In genomic region chr11:118523496-118524145, GRCm38 (mm10) we compare ENCODE assay signal across 24 mouse cellular contexts. TPM values are rescaled to one million over a fixed set of nuclear protein-coding genes. Genes with fewer than 3 reads are reported as not detected.
DNase-seq lines count a peak whose midpoint lies in the region; ATAC-seq and TF ChIP-seq lines count a peak whose summit lies in the region.
"Had no signal": no experiment of that assay in that cellular context is flagged by ENCODE, and none has a peak within 500 bp of the region (broad histone marks: within the 10 kb centered on the region; RNA-seq: fewer than 3 reads in every experiment).

No protein-coding gene starts in this region.

- H3K9ac ChIP-seq in intestine, postnatal 0 days (ENCODE audit: low read depth, low read length), result no peak overlapping the region
- H3K9ac ChIP-seq: embryonic facial prominence, embryonic 13.5 days; limb, embryonic 15.5 days; liver, embryonic 15.5 days had no signal

- H3K27ac ChIP-seq in left cerebral cortex, adult 2 months, result no peak overlapping the region
- no peak overlapping the region for H3K27ac ChIP-seq in cerebellum, adult 2 months (ENCODE audit: insufficient read depth, low read length)
- H3K27ac ChIP-seq in thymus, adult 2 months (ENCODE audit: control insufficient read depth, insufficient read depth, low read length), result no peak overlapping the region
- no peak overlapping the region for H3K27ac ChIP-seq in intestine, postnatal 0 days (ENCODE audit: low read depth, low read length)
- H3K27ac ChIP-seq: embryonic facial prominence, embryonic 13.5 days; layer of hippocampus, adult 2 months; limb, embryonic 15.5 days; liver, embryonic 15.5 days had no signal

- ATAC-seq in intestine, postnatal 0 days, result no peak
- ATAC-seq: activated CD4-positive, CD25-positive, alpha-beta regulatory T cell, adult 4 months; CD4-positive, CD25-positive, alpha-beta regulatory T cell, adult 4 months; forebrain, embryonic 14.5 days; inflammation-experienced regulatory T-cells, adult 6 months; lung, postnatal 0 days; midbrain, embryonic 16.5 days had no signal

- no peak for TF ChIP-seq CTCF in left cerebral cortex, adult 2 months (IDR thresholded peaks at IDR 0.05)
- TF ChIP-seq CTCF in cerebellum, adult 2 months (IDR thresholded peaks at IDR 0.05; ENCODE audit: borderline replicate concordance, insufficient read depth, low read depth, low read length), result no peak
- no peak for TF ChIP-seq CTCF in thymus, adult 2 months (IDR thresholded peaks at IDR 0.05; ENCODE audit: borderline replicate concordance, control insufficient read depth, extremely low read depth, insufficient read depth, low read length, poor library complexity)
- no peak for TF ChIP-seq CTCF in intestine, postnatal 0 days (IDR thresholded peaks at IDR 0.05; ENCODE audit: low read depth)

- no peaks in the 10 kb centered on the region for H3K27me3 ChIP-seq in cerebellum, adult 2 months (ENCODE audit: control insufficient read depth, insufficient read depth, low read length)
- no peaks in the 10 kb centered on the region for H3K27me3 ChIP-seq in thymus, adult 2 months (ENCODE audit: control insufficient read depth, insufficient read depth, low read length)
- H3K27me3 ChIP-seq in intestine, postnatal 0 days (replicated peaks; ENCODE audit: control insufficient read depth, insufficient read depth, low read length), result no peaks in the 10 kb centered on the region
- H3K27me3 ChIP-seq: limb, embryonic 15.5 days; liver, embryonic 15.5 days had no signal

- WGBS in cerebellum, adult 2 months, result 10% methylated on average over 4 of the region's 4 CpGs
- 85% methylated on average over 4 of the region's 4 CpGs for WGBS in thymus, adult 2 months
- WGBS in intestine, postnatal 0 days, result 83% methylated on average over 4 of the region's 4 CpGs

- no peak overlapping the region for H3K4me3 ChIP-seq in left cerebral cortex, adult 2 months
- no peak overlapping the region for H3K4me3 ChIP-seq in cerebellum, adult 2 months (replicated peaks; ENCODE audit: insufficient read depth, low read depth, low read length)
- no peak overlapping the region for H3K4me3 ChIP-seq in thymus, adult 2 months (ENCODE audit: control insufficient read depth, insufficient read depth, low read length)
- no peak overlapping the region for H3K4me3 ChIP-seq in intestine, postnatal 0 days (ENCODE audit: low read depth, low read length)
- H3K4me3 ChIP-seq: embryonic facial prominence, embryonic 13.5 days; layer of hippocampus, adult 2 months; limb, embryonic 15.5 days; liver, embryonic 15.5 days had no signal

- no peak overlapping the region for H3K4me2 ChIP-seq in intestine, postnatal 0 days (replicated peaks; ENCODE audit: low read depth)
- H3K4me2 ChIP-seq: embryonic facial prominence, embryonic 13.5 days; limb, embryonic 15.5 days; liver, embryonic 15.5 days had no signal

- peak; percentile 28 to 33 for DNase-seq in left cerebral cortex, adult 2 months (ENCODE audit: extremely low spot score in 1 of 2, low spot score in 2 of 2)
- DNase-seq in left cerebral cortex, postnatal 4 days, result no peak
- DNase-seq in NIH3T3 (ENCODE audit: low read depth), result peak; percentile 8
- peak; percentile 64 to 71 for DNase-seq in cerebellum, adult 2 months
- DNase-seq in cerebellum, postnatal 36 days, result peak; percentile 61
- DNase-seq in thymus, adult 2 months, result no peak
- DNase-seq: adrenal gland, postnatal 14 days; gastrocnemius, postnatal 36 days; kidney, adult 8-10 months; kidney, postnatal 14 days; layer of hippocampus, postnatal 36 days; spleen, adult 18-20 months had no signal

- intact Hi-C loops in left cerebral cortex, adult 2 months (cut with DNase I), result no loop called here
- intact Hi-C loops in left cerebral cortex, postnatal 4 days (cut with DNase I), result no loop called here

- TF ChIP-seq POLR2A in cerebellum, adult 2 months (IDR thresholded peaks at IDR 0.05; ENCODE audit: borderline replicate concordance, insufficient read depth, low read length), result no peak
- TF ChIP-seq POLR2A in thymus, adult 2 months (IDR thresholded peaks at IDR 0.05; ENCODE audit: control insufficient read depth, extremely low read depth, insufficient read depth, low read length, poor library complexity), result no peak

- H3K36me3 ChIP-seq in thymus, adult 2 months (ENCODE audit: control insufficient read depth, insufficient read depth, low read length), result no peaks in the 10 kb centered on the region
- no peaks in the 10 kb centered on the region for H3K36me3 ChIP-seq in intestine, postnatal 0 days (ENCODE audit: control insufficient read depth, insufficient read depth)
- H3K36me3 ChIP-seq: embryonic facial prominence, embryonic 13.5 days; limb, embryonic 15.5 days; liver, embryonic 15.5 days had no signal

- H3K4me1 ChIP-seq in cerebellum, adult 2 months (ENCODE audit: control insufficient read depth, insufficient read depth, low read length), result peaks cover 84% of the 10 kb centered on the region
- peaks cover 15% of the 10 kb centered on the region for H3K4me1 ChIP-seq in thymus, adult 2 months (replicated peaks; ENCODE audit: control insufficient read depth, insufficient read depth, low read length)
- no peaks in the 10 kb centered on the region for H3K4me1 ChIP-seq in intestine, postnatal 0 days (replicated peaks; ENCODE audit: control insufficient read depth, insufficient read depth, low read length)
- H3K4me1 ChIP-seq: embryonic facial prominence, embryonic 13.5 days; limb, embryonic 15.5 days; liver, embryonic 15.5 days had no signal

- H3K9me3 ChIP-seq in intestine, postnatal 0 days (ENCODE audit: control insufficient read depth), result no peaks in the 10 kb centered on the region
- H3K9me3 ChIP-seq: embryonic facial prominence, embryonic 13.5 days; limb, embryonic 15.5 days; liver, embryonic 15.5 days; megakaryocyte, embryonic 14.5 days had no signal

RNA-seq across cellular contexts. Expression of gene Engase, which starts 47.0 kb away (rescaled TPM):
- 10 to 100 TPM; 11.0 to 12.4 TPM for total RNA-seq in left cerebral cortex, adult 2 months (2021)
- total RNA-seq in left cerebral cortex, postnatal 4 days (2021), result 10 to 100 TPM in 1 of 2 experiments, 1 to 10 TPM in 1; 8.3 to 11.5 TPM
- 8.3 and 9.3 TPM in 2 replicates for polyA plus RNA-seq in cerebellum, adult 2 months (2012; rRNA removed)
- polyA plus RNA-seq in thymus, adult 2 months (2012; rRNA removed), result 56.5 and 58.1 TPM in 2 replicates
- 11.3 and 11.7 TPM in 2 replicates for polyA plus RNA-seq in intestine, postnatal 0 days (2015; fragmentation: Nextera tagmentation; extraction: Ambion mirVana)

Comparison
In these comparisons a context has a peak if more than half of its experiments do, and no peak if none do; other contexts are left out.
1. DNase-seq: peak in left cerebral cortex, adult 2 months (2 of 2), NIH3T3 (single experiment), cerebellum, adult 2 months (2 of 2) and cerebellum, postnatal 36 days (2 of 2); none in left cerebral cortex, postnatal 4 days (single experiment) and thymus, adult 2 months (single experiment).